Mouse (Mus musculus): ENCODE results near the gene Cep97.
"Not testable (repeated sequence)": the region's sequence is repeated elsewhere in the genome, so short reads cannot be mapped to it uniquely, and the experiment has no call there.

Cep97 gene

DNA sequence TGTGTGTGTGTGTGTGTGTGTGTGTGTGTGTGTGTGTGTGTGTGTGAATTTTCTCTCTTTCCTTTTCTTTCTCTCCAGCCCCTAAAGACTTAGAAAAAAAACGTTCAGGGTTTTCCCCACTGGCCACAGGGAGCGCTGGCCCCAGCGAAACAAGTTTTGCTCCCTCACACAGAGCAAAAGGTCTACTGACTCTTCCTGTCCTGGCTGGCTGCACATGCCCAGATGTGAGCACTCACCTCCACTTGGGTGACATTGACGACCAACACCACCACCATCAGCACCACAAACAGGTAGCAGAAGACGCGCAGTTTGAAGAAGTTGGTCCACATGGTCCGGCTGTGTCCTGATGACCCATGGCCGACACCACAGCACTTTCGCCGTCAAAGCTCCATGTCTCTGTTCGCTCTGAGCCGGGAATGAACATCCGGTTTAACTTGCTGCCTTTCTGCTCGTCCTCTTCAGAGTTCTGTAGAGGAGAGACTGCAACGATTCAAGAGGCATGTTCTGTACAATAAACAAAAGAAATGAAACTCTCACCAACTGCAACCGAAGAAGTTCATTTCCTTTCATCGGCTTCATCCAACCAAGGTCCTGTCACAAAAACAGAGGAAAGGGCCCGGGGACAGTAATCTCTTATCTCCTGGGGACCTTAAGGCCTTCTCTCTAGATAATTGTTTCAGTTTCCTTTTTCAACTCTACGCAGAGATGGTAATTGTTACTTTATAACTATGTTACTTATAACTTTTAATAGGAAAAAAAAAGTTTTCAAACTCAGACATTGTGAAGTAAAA, 44.1 kb downstream of the Cep97 start:
- DNase-seq (ENCODE audit: low read depth, low spot score): no peak

DNA sequence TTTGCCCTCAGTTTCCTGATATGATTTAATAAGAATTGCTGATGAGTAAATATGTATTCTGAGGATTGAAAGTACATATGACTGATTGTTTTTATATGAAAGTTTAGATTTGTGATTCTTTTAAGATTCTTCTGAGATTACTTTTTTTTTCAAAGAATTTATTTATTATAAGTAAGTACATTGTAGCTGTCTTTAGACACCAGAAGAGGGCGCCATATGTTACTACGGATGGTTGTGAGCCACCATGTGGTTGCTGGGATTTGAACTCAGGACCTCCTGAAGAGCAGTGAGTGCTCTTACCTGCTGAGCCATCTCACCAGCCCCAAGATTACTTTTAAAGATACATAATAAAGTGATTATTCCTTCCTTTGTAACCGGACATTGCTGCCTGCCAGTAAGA, 45.2 kb downstream of the Cep97 start:
- DNase-seq (ENCODE audit: low read depth, low spot score): no peak

GRCm38 (mm10) chr16:55888584-55888960, 46.1 kb downstream of the Cep97 start:
- DNase-seq (ENCODE audit: low read depth, low spot score): no peak

GRCm38 (mm10) chr16:55887814-55888583, 46.7 kb downstream of the Cep97 start:
- DNase-seq (ENCODE audit: low read depth, low spot score): no peak

GRCm38 (mm10) chr16:55884246-55884645, 50.4 kb downstream of the Cep97 start:
- no peak for DNase-seq (ENCODE audit: low read depth, low spot score)

- no peak for DNase-seq (ENCODE audit: low read depth, low spot score)
These were observed 58.6 kb downstream of the Cep97 start for GRCm38 (mm10) chr16:55876025-55876424.

- DNase-seq (ENCODE audit: low read depth, low spot score): no peak
These were observed 70.8 kb downstream of the Cep97 start for GRCm38 (mm10) chr16:55863832-55864231.

DNA sequence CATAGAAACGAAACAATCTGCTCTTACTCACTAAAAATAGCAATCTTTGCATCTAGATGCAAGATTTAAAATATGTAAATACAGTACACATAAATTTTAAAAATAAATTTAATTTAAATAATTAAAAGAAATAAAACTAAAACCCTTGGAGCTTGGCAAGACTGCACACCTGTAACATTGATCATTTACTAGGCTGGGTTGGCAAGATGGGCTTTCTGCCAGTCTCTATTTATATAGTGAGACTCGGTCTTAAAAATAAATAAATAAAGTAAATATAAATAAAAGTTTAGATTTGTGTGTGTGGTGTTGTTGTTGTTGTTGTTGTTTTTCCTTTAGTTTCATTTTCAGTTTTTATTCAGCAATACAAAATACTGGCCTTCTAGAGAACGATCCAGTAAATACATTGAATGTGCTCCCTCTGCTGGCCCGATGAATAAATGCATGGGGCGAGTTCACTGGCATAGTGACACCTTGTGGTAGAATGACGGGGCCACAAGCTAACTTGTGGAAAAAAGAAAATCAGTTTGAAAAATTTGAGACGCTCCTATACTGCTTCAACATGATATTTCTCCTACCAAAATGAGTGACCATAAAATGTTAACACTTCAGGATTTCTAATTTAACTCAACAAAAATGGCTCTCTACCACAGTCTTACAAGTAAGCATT, 71.4 kb downstream of the Cep97 start:
- peak; percentile 78 for DNase-seq (ENCODE audit: low read depth, low spot score)

GRCm38 (mm10) chr16:55861104-55861503, 73.6 kb downstream of the Cep97 start:
- no peak for DNase-seq (ENCODE audit: low read depth, low spot score)

DNA sequence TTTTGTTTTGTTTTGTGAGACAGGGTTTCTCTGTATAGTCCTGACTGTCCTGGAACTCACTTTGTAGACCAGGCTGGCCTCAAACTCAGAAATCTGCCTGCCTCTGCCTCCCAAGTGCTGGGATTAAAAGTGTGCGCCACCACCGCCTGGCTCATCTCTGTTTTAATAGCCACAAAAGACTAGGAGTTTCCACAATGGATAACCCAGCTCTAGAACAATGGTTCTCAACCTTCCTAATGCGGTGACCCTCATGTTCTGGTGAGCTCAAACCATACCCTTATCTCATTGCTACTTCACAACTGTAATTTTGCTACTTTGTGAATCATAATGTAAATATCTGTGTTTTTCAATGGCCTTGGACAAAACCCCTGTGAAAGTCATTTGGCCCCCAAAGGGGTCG, 75.2 kb downstream of the Cep97 start:
- DNase-seq (ENCODE audit: low read depth, low spot score): not testable (repeated sequence)

DNA sequence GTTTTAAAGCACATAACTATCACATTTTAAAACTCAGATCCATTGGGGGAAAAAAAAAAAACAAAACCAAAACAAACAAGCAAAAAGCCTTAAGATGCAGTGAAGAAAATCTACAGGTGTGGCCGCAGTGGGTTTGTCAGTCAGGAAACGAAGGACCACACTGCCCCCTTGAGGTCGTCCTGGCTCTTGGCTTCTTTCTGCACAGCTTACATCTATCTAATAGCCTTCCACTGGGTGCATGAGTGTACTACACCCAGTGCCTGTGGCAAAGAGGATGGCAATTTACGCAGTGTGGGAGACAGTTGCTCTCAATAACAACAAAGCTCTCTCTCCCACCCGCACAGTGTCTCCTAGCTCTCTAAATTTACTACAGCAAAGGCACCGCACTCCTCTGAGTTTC, 76.2 kb downstream of the Cep97 start:
- DNase-seq (ENCODE audit: low read depth, low spot score): peak; percentile 60

DNA sequence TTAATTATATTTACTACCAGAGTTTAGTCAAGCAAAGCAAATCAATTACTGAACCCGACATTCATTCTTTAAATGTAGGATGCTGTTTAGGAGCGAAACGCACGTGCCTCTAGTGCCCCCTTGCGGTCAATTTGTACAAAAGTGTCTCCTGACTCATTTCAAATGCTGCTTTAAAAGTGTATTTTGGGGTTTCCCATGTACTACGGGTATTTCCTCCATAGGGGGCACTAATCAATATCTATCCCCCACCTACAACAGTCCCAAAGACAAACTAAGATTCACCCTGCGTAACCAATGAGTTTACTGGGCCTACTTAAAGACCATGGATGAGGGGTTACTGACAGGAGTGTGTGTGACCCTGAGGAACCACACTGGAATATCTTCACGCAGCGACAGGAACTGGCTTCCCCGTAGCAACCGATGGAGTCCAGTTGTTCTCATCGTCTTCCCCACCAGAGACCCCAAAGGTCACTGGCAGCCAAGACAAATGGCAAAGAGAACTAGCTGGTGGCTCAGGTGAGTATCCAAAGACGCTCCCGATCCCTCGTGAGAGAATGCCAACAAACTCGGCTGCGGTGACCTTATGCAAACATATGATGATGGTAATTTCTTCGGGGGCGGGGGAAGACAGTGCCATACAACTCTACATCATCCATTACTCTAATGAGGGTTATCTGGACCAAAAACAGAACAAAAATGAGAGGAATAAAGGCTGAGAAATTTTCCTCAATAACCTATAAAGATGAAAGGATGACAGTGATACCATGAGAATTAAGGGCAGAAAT, 81.5 kb downstream of the Cep97 start:
- DNase-seq (ENCODE audit: low read depth, low spot score): peak; percentile 84

GRCm38 (mm10) chr16:55852515-55852914, 82.1 kb downstream of the Cep97 start:
- DNase-seq (ENCODE audit: low read depth, low spot score): no peak

GRCm38 (mm10) chr16:55850485-55850884, 84.2 kb downstream of the Cep97 start:
- no peak for DNase-seq (ENCODE audit: low read depth, low spot score)

Measured in mesoderm, embryonic 11.5 days (tissue).